Mouse (Mus musculus) limb, embryonic 11.5 days (tissue): ENCODE data around the gene Slc29a4. TPM values are rescaled to one million over a fixed set of nuclear protein-coding genes. Genes with fewer than 3 reads are reported as not detected.

ENCODE experiments used
- ATAC-seq: fragments of 200-750 bp; cut with Nextera tagmentation; 2 replicates; pipeline ENCODE4 v1.8.0; 2017; ENCODE audit warnings: low read depth; ENCODE audit not compliant: insufficient number of reproducible peaks, low FRiP score, low TSS enrichment
- DNase-seq: peaks from one replicate; pipeline ENCODE4 v3.0.0-alpha.2; 2015; ENCODE audit warnings: low spot score
- H3K27ac ChIP-seq: fragments of 300-500 bp; sonication (generic); replicated peaks from 2 replicates; pipeline ENCODE4 v1.5.1; 2014; ENCODE audit warnings: low read depth, mild to moderate bottlenecking, low read length
- H3K27me3 ChIP-seq: fragments of 300-500 bp; sonication (generic); 2 replicates; pipeline ENCODE4 v1.6.1; 2014; ENCODE audit warnings: mild to moderate bottlenecking, low read length, mixed read lengths; ENCODE audit not compliant: control insufficient read depth, insufficient read depth
- H3K36me3 ChIP-seq: fragments of 300-500 bp; sonication (generic); 2 replicates; pipeline ENCODE4 v1.6.1; 2014; ENCODE audit warnings: mild to moderate bottlenecking, low read length, moderate library complexity, mixed read lengths; ENCODE audit not compliant: control insufficient read depth, insufficient read depth
- H3K4me1 ChIP-seq: fragments of 300-500 bp; sonication (generic); 2 replicates; pipeline ENCODE4 v1.6.1; 2014; ENCODE audit warnings: low read length, mixed read lengths; ENCODE audit not compliant: control insufficient read depth, insufficient read depth
- H3K4me2 ChIP-seq: fragments of 300-500 bp; sonication (generic); 2 replicates; pipeline ENCODE4 v1.6.1; 2014; ENCODE audit warnings: low read depth, mild to moderate bottlenecking, moderate library complexity; ENCODE audit not compliant: severe bottlenecking
- H3K4me3 ChIP-seq: fragments of 300-500 bp; sonication (generic); 2 replicates; pipeline ENCODE4 v1.5.1; 2014; ENCODE audit warnings: low read depth, low read length
- H3K9ac ChIP-seq: fragments of 300-500 bp; sonication (generic); 2 replicates; pipeline ENCODE4 v1.6.1; 2014; ENCODE audit warnings: mild to moderate bottlenecking, low read length
- H3K9me3 ChIP-seq: fragments of 300-500 bp; sonication (generic); 2 replicates; pipeline ENCODE4 v1.6.1; 2016; ENCODE audit warnings: low read length; ENCODE audit not compliant: control insufficient read depth
- WGBS: fragments of 180-500 bp; shearing (Covaris S2); extraction: QIAGEN DNeasy Blood & Tissue Kit; methylation state at CpG from one replicate; pipeline ENCODE4 v1.1.7; 2014; 5-methylcytosine and 5-hydroxymethylcytosine counted together
- polyA plus RNA-seq: library from polyadenylated mRNA; unstranded; fragments of >200 nt; fragmentation: Nextera tagmentation; extraction: Ambion mirVana; gene quantifications from 2 replicates; pipeline ENCODE4 v1.2.1, GENCODE M21; 2014

Slc29a4 gene
- polyA plus RNA-seq, 1 experiment from 2014 or later, result 13.0 TPM

DNA sequence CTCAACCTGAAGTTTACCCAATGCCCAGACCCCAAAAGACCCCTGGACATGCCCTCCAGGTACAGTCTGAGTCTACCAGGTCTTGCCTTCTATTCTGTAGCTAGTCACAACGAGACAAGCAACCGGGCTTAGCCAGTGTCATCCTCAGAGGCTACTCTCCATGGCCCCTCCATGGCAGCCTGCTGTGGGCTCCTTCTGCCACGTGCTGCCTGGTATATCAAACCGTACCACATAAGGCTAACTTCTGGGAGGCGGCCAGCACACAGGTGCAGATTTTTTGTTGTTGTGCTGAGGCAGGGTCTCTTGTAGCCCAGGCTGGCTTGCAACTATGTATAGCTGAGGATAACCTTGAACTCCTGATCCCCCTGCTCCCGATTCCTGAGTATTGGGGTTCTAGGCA lies 23.7 kb downstream of the Slc29a4 start:
- Histone ChIP-seq H3K9ac (no peak overlapping the region), H3K4me3 (no peak overlapping the region), H3K36me3 (no peaks in the 10 kb centered on the region), H3K9me3 (no peaks in the 10 kb centered on the region), H3K4me1 (0 out of 2 replicates have a peak, but pooled peaks cover 2% of the 10 kb centered on the region), H3K27ac (no peak overlapping the region), H3K4me2 (no peak overlapping the region), H3K27me3 (no peaks in the 10 kb centered on the region)
- WGBS, result 92% methylated on average over 6 of the region's 6 CpGs
- ATAC-seq (no peak), DNase-seq (no peak)

DNA sequence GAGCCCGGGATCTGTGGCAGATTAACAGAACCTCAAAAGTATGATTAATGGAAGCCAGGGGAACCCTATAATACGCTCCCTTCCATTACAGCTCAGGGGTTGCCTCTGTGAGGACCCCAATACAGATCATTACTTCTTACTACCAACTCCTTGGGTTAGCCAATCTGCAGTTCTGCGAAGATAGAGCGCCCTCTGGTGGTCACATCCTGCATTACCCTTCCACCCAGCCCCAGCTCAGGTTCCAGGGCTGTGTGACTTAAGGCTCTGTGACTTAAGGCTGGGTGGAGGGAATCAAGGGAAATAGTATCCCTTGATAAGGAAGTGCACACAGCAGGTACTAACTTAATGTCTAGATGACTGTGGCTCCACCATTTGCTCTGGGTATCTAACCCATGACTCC lies 25.7 kb downstream of the Slc29a4 start:
- Histone ChIP-seq H3K27ac (no peak overlapping the region), H3K9ac (no peak overlapping the region), H3K4me1 (0 out of 2 replicates have a peak, but pooled peaks cover 2% of the 10 kb centered on the region), H3K27me3 (no peaks in the 10 kb centered on the region), H3K4me3 (no peak overlapping the region), H3K36me3 (no peaks in the 10 kb centered on the region), H3K4me2 (no peak overlapping the region), H3K9me3 (no peaks in the 10 kb centered on the region)
- 16% methylated on average over 4 of the region's 4 CpGs for WGBS
- 0 out of 2 replicates have a peak, but pooled peaks have one; percentile 19 for ATAC-seq
- peak; percentile 90 for DNase-seq

DNA sequence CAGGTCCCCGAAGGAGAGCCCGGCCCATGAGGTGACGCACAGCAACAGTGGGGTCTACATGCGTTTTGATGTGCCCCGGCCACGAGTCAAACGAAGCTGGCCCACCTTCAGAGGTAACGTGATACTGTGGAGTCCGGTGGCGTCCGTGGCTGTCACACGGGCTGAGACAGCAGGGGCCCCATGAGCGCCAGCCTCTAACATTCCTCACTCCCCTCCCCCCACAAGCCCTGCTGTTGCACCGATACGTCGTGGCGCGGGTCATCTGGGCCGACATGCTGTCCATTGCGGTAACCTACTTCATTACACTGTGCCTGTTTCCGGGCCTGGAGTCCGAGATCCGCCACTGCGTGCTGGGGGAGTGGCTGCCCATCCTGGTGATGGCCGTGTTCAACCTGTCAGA lies 26.2 kb downstream of the Slc29a4 start:
- no peak overlapping the region for H3K4me2 ChIP-seq
- 0 out of 2 replicates have a peak, but pooled peaks have one; percentile 27 for ATAC-seq
- H3K27me3 ChIP-seq, result no peaks in the 10 kb centered on the region
- 0 out of 2 replicates have a peak, but pooled peaks cover 2% of the 10 kb centered on the region for H3K4me1 ChIP-seq
- 55% methylated on average over 25 of the region's 25 CpGs for WGBS
- no peak overlapping the region for H3K9ac ChIP-seq
- no peaks in the 10 kb centered on the region for H3K9me3 ChIP-seq
- H3K4me3 ChIP-seq, result no peak overlapping the region
- H3K36me3 ChIP-seq, result no peaks in the 10 kb centered on the region
- DNase-seq, result no peak
- H3K27ac ChIP-seq, result no peak overlapping the region

DNA sequence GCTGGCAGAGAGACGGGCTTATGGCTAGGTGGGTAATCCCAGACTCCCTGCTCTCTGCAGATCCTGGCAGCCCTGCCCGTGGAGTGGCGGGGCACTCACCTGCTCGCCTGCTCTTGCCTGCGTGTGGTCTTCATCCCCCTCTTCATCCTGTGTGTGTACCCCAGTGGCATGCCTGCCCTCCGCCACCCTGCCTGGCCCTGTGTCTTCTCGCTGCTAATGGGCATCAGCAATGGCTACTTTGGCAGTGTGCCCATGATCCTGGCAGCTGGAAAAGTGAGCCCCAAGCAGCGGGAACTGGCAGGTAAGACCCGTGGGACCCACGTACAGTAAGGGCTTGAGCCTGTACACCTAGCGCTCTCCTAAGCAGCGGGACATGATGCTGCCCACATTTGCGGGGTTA lies 27.6 kb downstream of the Slc29a4 start:
- no peak overlapping the region for H3K27ac ChIP-seq
- H3K4me2 ChIP-seq, result no peak overlapping the region
- H3K9me3 ChIP-seq, result no peaks in the 10 kb centered on the region
- DNase-seq, result no peak
- H3K27me3 ChIP-seq, result no peaks in the 10 kb centered on the region
- no peak overlapping the region for H3K4me3 ChIP-seq
- no peak for ATAC-seq
- H3K36me3 ChIP-seq, result no peaks in the 10 kb centered on the region
- H3K9ac ChIP-seq, result no peak overlapping the region
- 0 out of 2 replicates have a peak, but pooled peaks cover 7% of the 10 kb centered on the region for H3K4me1 ChIP-seq
- WGBS, result 87% methylated on average over 13 of the region's 13 CpGs

DNA sequence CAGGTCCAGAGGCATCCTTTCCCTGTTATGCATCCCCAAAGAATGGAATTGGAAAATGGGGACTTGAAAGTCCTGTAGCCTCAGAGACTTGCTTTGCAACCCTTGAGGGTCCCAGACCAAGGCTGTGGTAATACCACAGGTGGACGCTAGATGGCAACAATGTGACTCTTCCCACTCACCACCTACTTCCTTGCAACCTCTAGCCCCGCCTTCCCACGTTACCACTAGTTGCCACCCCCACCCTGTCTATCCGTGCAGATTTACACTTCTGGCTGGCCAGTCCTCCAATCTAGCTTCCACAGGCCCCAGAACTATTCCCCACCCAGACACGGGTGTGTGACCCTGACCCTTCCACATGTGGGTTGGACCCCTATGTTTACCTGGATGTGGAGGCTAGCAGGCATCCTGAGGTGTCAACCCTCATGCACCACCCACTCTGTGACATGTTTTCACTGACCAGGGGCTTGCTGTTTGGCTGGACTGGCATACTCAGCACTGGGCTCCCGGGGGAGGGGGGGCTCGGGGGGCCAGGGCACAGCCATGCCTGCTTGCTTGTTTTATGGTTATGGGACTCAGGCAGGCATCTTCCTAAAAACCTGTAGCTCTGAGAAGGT lies 31.3 kb downstream of the Slc29a4 start:
- no peak overlapping the region for H3K9ac ChIP-seq
- no peaks in the 10 kb centered on the region for H3K9me3 ChIP-seq
- peak; percentile 73; the same call in 1 of the 2 replicates for ATAC-seq
- H3K4me1 ChIP-seq, result 0 out of 2 replicates have a peak, but pooled peaks cover 4% of the 10 kb centered on the region
- no peaks in the 10 kb centered on the region for H3K27me3 ChIP-seq
- no peak overlapping the region for H3K4me2 ChIP-seq
- DNase-seq, result peak; percentile 88
- H3K4me3 ChIP-seq, result no peak overlapping the region
- 13% methylated on average over 7 of the region's 7 CpGs for WGBS
- H3K27ac ChIP-seq, result no peak overlapping the region
- H3K36me3 ChIP-seq, result peaks cover 24% of the 10 kb centered on the region

DNA sequence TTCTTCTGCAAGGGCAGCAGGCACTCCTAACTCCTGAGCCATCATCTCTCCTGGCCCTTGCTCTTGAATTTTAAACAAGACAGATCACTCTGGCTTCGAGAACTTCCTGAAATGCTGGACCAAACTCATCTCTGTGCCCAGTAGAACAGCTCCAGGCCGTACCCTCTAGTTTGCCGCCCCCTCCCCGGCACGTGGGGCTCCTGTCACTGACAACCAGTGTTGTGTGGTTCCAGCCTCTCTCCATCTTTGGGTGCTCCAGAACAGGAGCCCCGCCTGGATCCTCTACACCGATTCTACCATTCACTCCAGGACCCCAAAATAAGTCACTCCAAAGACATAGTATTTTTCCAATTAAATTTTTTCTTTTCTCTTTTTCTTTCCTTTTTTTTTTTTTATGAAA lies 32.0 kb downstream of the Slc29a4 start:
- Histone ChIP-seq H3K9ac (no peak overlapping the region), H3K9me3 (no peaks in the 10 kb centered on the region), H3K27me3 (no peaks in the 10 kb centered on the region), H3K4me3 (no peak overlapping the region), H3K27ac (no peak overlapping the region), H3K4me1 (0 out of 2 replicates have a peak, but pooled peaks cover 4% of the 10 kb centered on the region), H3K36me3 (peaks cover 30% of the 10 kb centered on the region), H3K4me2 (no peak overlapping the region)
- DNase-seq (no peak), ATAC-seq (no peak)
- 95% methylated on average over 7 of the region's 7 CpGs for WGBS

DNA sequence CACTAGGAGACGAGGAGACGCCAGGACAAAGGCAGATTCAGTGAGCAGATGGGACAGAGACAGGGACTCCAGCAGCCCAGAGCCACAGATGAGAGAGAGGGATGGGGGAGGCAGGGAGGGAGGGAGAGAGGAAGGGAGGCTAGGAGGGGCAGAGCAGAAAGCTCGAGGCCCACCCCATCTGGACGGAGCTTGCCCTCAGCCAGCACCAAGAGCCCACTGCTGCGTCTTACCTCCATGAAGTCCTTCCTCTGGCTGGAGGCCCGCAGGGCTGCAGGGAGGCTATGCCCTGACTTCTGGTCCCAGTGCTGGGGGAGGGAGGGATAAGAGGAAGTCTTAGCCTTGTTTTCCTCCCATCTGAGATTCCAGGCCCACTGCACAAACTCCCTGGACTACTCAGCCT lies 34.4 kb downstream of the Slc29a4 start:
- ATAC-seq, result no peak
- no peak overlapping the region for H3K27ac ChIP-seq
- H3K27me3 ChIP-seq, result no peaks in the 10 kb centered on the region
- H3K4me1 ChIP-seq, result 0 out of 2 replicates have a peak, but pooled peaks cover 4% of the 10 kb centered on the region
- H3K4me3 ChIP-seq, result no peak overlapping the region
- no peak for DNase-seq
- H3K36me3 ChIP-seq, result peaks cover 47% of the 10 kb centered on the region
- H3K9me3 ChIP-seq, result no peaks in the 10 kb centered on the region
- 85% methylated on average over 6 of the region's 6 CpGs for WGBS
- H3K9ac ChIP-seq, result no peak overlapping the region
- H3K4me2 ChIP-seq, result no peak overlapping the region

DNA sequence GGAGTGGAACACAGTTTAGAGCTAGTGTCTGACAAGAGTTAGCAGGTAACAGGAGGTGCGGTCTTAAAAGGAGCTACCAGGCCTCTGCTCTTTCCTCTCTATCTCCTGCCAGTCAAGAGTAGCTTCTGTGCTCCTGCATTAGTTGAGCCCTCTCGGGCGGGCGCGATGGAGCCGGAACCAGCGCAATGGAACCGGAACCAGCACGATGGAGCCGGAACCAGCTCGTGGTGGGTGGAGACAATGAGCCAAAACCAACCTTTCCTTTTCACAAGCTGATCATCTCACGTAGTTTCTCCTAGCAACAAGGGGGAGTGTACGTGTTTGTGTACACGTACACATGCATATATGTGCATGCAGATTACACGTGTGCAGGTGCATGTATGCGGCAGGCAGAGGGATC lies 36.0 kb downstream of the Slc29a4 start:
- H3K9ac ChIP-seq, result no peak overlapping the region
- H3K27me3 ChIP-seq, result no peaks in the 10 kb centered on the region
- DNase-seq (no peak), ATAC-seq (no peak)
- peaks cover 57% of the 10 kb centered on the region for H3K36me3 ChIP-seq
- 97% methylated on average over 16 of the region's 16 CpGs for WGBS
- H3K4me2 ChIP-seq, result no peak overlapping the region
- H3K4me3 ChIP-seq, result no peak overlapping the region
- H3K27ac ChIP-seq, result no peak overlapping the region
- 0 out of 2 replicates have a peak, but pooled peaks cover 4% of the 10 kb centered on the region for H3K4me1 ChIP-seq
- H3K9me3 ChIP-seq, result no peaks in the 10 kb centered on the region

DNA sequence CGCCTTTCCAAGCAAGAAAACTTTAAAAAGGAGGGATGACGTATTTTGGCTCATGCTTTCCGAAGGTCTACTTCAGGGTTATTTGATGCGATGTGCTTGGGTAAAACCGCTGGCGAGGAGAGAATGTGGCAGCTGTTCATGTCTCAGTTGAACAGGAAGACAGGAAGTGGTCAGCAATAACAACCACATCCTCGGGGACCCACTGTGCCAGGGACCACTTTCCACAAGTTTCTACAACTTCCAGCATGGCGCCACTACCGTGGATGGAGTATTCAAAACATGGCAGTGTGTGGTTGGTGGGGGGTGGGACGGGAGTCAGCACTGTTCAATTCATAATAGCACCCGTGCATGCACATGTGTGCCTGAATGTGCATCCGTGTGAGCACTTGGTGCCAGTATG lies 38.0 kb downstream of the Slc29a4 start:
- WGBS, result 93% methylated on average over 12 of the region's 12 CpGs
- ATAC-seq (no peak), DNase-seq (no peak)

More for the DNA sequence above, 38.0 kb downstream of the Slc29a4 start:
- Histone ChIP-seq H3K27me3 (no peaks in the 10 kb centered on the region), H3K9ac (no peak overlapping the region), H3K4me1 (no peaks in the 10 kb centered on the region), H3K9me3 (no peaks in the 10 kb centered on the region), H3K4me3 (no peak overlapping the region), H3K27ac (no peak overlapping the region), H3K4me2 (no peak overlapping the region), H3K36me3 (peaks cover 73% of the 10 kb centered on the region)
